Mouse (Mus musculus) thymus, postnatal 14 days (tissue): ENCODE results near the gene Ccdc124.
A peak's percentile ranks its signal among the peaks of the same experiment; 100 is the strongest.

Source experiments
- DNase-seq: peaks from one replicate; pipeline ENCODE4 v3.0.0; 2021

Gene Ccdc124

GRCm38 (mm10) chr8:70868559-70869198 lies 5.1 kb downstream of the Ccdc124 start:
- peak; percentile 80 for DNase-seq

GRCm38 (mm10) chr8:70866566-70866965 lies 7.2 kb downstream of the Ccdc124 start:
- DNase-seq, result no peak

- no peak for DNase-seq
Observed at GRCm38 (mm10) chr8:70866001-70866520, 7.7 kb downstream of the Ccdc124 start.

GRCm38 (mm10) chr8:70865350-70866000 lies 8.3 kb downstream of the Ccdc124 start:
- DNase-seq, result peak; percentile 99

GRCm38 (mm10) chr8:70864712-70865221 lies 9.0 kb downstream of the Ccdc124 start:
- DNase-seq, result peak; percentile 53

- no peak for DNase-seq
Observed at GRCm38 (mm10) chr8:70863956-70864711, 9.6 kb downstream of the Ccdc124 start.

GRCm38 (mm10) chr8:70862824-70863641 lies 10.7 kb downstream of the Ccdc124 start, which contains the start of gene Kcnn1:
Gene Kcnn1 (minus strand): TSS chr8:70863258.
- peak; percentile 42 for DNase-seq

GRCm38 (mm10) chr8:70857516-70857915 lies 16.2 kb downstream of the Ccdc124 start:
- DNase-seq, result peak; percentile 48

GRCm38 (mm10) chr8:70856541-70857197 lies 17.1 kb downstream of the Ccdc124 start:
- peak; percentile 58 for DNase-seq

- no peak for DNase-seq
Observed at GRCm38 (mm10) chr8:70856028-70856427, 17.7 kb downstream of the Ccdc124 start.

GRCm38 (mm10) chr8:70853863-70854262 lies 19.9 kb downstream of the Ccdc124 start:
- no peak for DNase-seq

GRCm38 (mm10) chr8:70852595-70853231 lies 21.0 kb downstream of the Ccdc124 start:
- DNase-seq, result no peak

- DNase-seq, result no peak
Observed at GRCm38 (mm10) chr8:70851837-70852236, 21.9 kb downstream of the Ccdc124 start.

- DNase-seq, result no peak
Observed at GRCm38 (mm10) chr8:70850947-70851346, 22.8 kb downstream of the Ccdc124 start.

GRCm38 (mm10) chr8:70850132-70850845 lies 23.4 kb downstream of the Ccdc124 start:
- DNase-seq, result no peak

GRCm38 (mm10) chr8:70849333-70849990 lies 24.3 kb downstream of the Ccdc124 start:
- DNase-seq, result no peak

GRCm38 (mm10) chr8:70846371-70847154 lies 27.2 kb downstream of the Ccdc124 start:
- peak; percentile 74 for DNase-seq

GRCm38 (mm10) chr8:70845108-70845507 lies 28.6 kb downstream of the Ccdc124 start:
- DNase-seq, result no peak

GRCm38 (mm10) chr8:70844523-70844922 lies 29.2 kb downstream of the Ccdc124 start:
- DNase-seq, result peak; percentile 92
